Mouse (Mus musculus) stomach, postnatal 0 days (tissue): Measurements from ENCODE around the gene Cars.
A peak's percentile ranks its signal among the peaks of the same experiment; 100 is the strongest.

Experiments used
- CTCF ChIP-seq: IDR thresholded peaks from 2 replicates; pipeline ENCODE4 v1.5.1; 2016; ENCODE audit warnings: antibody characterized with exemption, low read depth, mild to moderate bottlenecking, moderate library complexity
- EP300 ChIP-seq: optimal IDR thresholded peaks from 2 replicates; pipeline ENCODE3; 2016; ENCODE audit warnings: antibody characterized with exemption

DNA sequence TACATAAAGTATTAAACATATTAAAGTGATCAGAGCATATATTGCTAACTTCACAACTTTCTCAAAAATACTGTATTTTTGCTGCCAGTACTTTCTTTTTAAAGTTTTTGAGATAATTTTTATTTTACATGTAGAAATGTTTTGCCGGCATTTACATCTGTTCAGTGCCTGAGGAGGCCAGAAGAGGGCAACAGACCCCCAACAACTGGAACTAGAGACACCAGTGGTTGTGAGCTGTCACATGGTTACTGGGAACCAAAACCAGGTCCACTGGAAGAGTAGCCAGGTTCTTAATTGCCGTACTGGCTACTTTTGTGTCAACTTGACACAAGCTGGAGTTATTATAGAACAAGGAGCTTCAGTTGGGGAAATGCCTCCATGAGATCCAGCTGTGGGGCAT lies 1.8 kb upstream of the Cars start:
- TF ChIP-seq CTCF, result peak; percentile 55
- no peak for TF ChIP-seq EP300
